Mouse (Mus musculus) forebrain, embryonic 14.5 days (tissue): ENCODE data around the gene Arnt2. TPM values are rescaled to one million over a fixed set of nuclear protein-coding genes. Genes with fewer than 3 reads are reported as not detected.
A peak's percentile ranks its signal among the peaks of the same experiment; 100 is the strongest.

Experiments used
- ATAC-seq: fragments of 200-750 bp; cut with Nextera tagmentation; 2 replicates; pipeline ENCODE4 v1.8.0; 2017; ENCODE audit warnings: mild to moderate bottlenecking, moderate library complexity
- DNase-seq: peaks from one replicate; pipeline ENCODE4 v3.0.0-alpha.2; 2015; ENCODE audit warnings: low spot score
- H3K27ac ChIP-seq: fragments of 300-500 bp; sonication (generic); 2 replicates; pipeline ENCODE4 v1.5.1; 2014; ENCODE audit warnings: low read depth, mild to moderate bottlenecking, control low read depth, low read length, moderate library complexity
- H3K27me3 ChIP-seq: fragments of 300-500 bp; sonication (generic); replicated peaks from 2 replicates; pipeline ENCODE4 v1.6.1; 2014; ENCODE audit warnings: low read length, control low read depth, mixed read lengths; ENCODE audit not compliant: control insufficient read depth, insufficient read depth
- H3K36me3 ChIP-seq: fragments of 300-500 bp; sonication (generic); 2 replicates; pipeline ENCODE4 v1.6.1; 2014; ENCODE audit warnings: low read length, control low read depth; ENCODE audit not compliant: control insufficient read depth, insufficient read depth
- H3K4me1 ChIP-seq: fragments of 300-500 bp; sonication (generic); 2 replicates; pipeline ENCODE4 v1.6.1; 2014; ENCODE audit warnings: antibody characterized with exemption, low read length, control low read depth; ENCODE audit not compliant: control insufficient read depth, insufficient read depth
- H3K4me2 ChIP-seq: fragments of 300-500 bp; sonication (generic); 2 replicates; pipeline ENCODE4 v1.6.1; 2014; ENCODE audit warnings: mild to moderate bottlenecking, control low read depth, low read length
- H3K4me3 ChIP-seq: fragments of 300-500 bp; sonication (generic); 2 replicates; pipeline ENCODE4 v1.5.1; 2014; ENCODE audit warnings: low read depth, low read length, control low read depth
- H3K9ac ChIP-seq: fragments of 300-500 bp; sonication (generic); 2 replicates; pipeline ENCODE4 v1.6.1; 2014; ENCODE audit warnings: mild to moderate bottlenecking, low read length, control low read depth, moderate library complexity
- H3K9me3 ChIP-seq: fragments of 300-500 bp; sonication (generic); replicated peaks from 2 replicates; pipeline ENCODE4 v1.6.1; 2016; ENCODE audit warnings: low read length, control low read depth, mixed read lengths; ENCODE audit not compliant: control insufficient read depth
- WGBS: fragments of 180-500 bp; shearing (Covaris S2); extraction: QIAGEN DNeasy Blood & Tissue Kit; methylation state at CpG from one replicate; pipeline ENCODE4 v1.1.7; 2014; 5-methylcytosine and 5-hydroxymethylcytosine counted together
- polyA plus RNA-seq: library from polyadenylated mRNA; unstranded; fragments of >200 nt; fragmentation: Nextera tagmentation; extraction: Ambion mirVana; gene quantifications from 2 replicates; pipeline ENCODE4 v1.2.1, GENCODE M21; 2014

Arnt2 gene
- polyA plus RNA-seq: 51.4 and 59.3 TPM in 2 replicates

GRCm38 (mm10) chr7:84409896-84410521 is at the start of gene Arnt2:
Gene Arnt2 (minus strand): TSS chr7:84410176.
- Histone ChIP-seq H3K27me3 (no peaks in the 10 kb centered on the region), H3K9me3 (no peaks in the 10 kb centered on the region), H3K27ac (peak within 1 kb of the TSS; percentile 97), H3K4me1 (peaks cover 16% of the 10 kb centered on the region), H3K36me3 (0 out of 2 replicates have a peak, but pooled peaks cover 5% of the 10 kb centered on the region), H3K4me2 (peak within 1 kb of the TSS; percentile 56), H3K4me3 (peak within 1 kb of the TSS; percentile 75), H3K9ac (peak within 1 kb of the TSS; percentile 95)
- ATAC-seq: peak; percentile 88
- peak; percentile 86 for DNase-seq
- 1% methylated on average over 44 of the region's 69 CpGs for WGBS

GRCm38 (mm10) chr7:84451681-84452080 is 41.7 kb upstream of the Arnt2 start:
- ATAC-seq (no peak), DNase-seq (no peak)
- H3K27me3 ChIP-seq: no peaks in the 10 kb centered on the region
- H3K4me1 ChIP-seq: no peaks in the 10 kb centered on the region
- H3K9ac ChIP-seq: no peak overlapping the region
- H3K36me3 ChIP-seq: no peaks in the 10 kb centered on the region
- H3K4me2 ChIP-seq: no peak overlapping the region
- no peak overlapping the region for H3K27ac ChIP-seq
- H3K4me3 ChIP-seq: no peak overlapping the region
- H3K9me3 ChIP-seq: no peaks in the 10 kb centered on the region

DNA sequence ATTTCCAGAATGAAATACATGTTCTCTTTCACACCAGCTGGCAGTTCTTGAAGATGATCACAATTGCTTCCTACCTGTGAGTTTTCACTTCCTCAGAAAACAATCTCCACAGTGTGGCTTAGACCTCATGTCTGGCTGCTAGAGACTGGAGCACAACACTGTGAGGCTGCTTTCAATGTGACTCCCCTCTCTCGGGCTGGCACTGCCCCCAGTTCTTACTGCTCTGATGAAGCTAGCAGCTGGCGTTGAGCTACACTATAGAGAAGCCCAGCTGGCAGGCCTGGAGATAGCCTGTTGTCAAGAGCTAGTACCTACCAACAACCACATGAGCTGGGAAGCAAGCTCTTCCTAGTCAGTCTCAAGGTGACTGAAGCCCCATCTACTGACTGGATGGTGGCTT is 39.1 kb upstream of the Arnt2 start:
- peak; percentile 76 for ATAC-seq
- H3K27ac ChIP-seq: no peak overlapping the region
- peak; percentile 70 for DNase-seq
- no peaks in the 10 kb centered on the region for H3K9me3 ChIP-seq
- H3K4me3 ChIP-seq: no peak overlapping the region
- no peaks in the 10 kb centered on the region for H3K36me3 ChIP-seq
- H3K4me1 ChIP-seq: no peaks in the 10 kb centered on the region
- H3K9ac ChIP-seq: no peak overlapping the region
- H3K4me2 ChIP-seq: no peak overlapping the region
- WGBS: 31% methylated on average over 2 of the region's 2 CpGs
- H3K27me3 ChIP-seq: no peaks in the 10 kb centered on the region

DNA sequence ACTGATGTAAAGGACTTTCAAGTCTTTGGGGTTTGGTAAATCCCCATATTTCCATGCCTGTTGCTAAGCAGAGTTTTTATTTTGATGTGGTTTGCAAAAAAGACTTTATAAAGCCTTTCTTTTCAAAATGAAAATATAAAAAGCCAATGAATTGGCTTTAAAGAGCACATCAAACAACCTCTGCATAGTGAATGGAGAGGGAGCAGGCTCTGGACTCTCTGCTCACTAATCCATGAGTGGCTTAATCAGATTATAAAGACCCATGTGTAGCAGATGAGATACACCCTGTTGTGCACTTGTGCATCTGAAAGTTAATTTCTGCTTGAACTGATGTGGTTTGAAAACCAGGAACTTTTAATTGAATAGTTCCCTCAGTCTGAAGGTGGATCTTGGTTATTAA is 38.5 kb upstream of the Arnt2 start:
- ATAC-seq: no peak; the same call in 1 of the 2 replicates

DNA sequence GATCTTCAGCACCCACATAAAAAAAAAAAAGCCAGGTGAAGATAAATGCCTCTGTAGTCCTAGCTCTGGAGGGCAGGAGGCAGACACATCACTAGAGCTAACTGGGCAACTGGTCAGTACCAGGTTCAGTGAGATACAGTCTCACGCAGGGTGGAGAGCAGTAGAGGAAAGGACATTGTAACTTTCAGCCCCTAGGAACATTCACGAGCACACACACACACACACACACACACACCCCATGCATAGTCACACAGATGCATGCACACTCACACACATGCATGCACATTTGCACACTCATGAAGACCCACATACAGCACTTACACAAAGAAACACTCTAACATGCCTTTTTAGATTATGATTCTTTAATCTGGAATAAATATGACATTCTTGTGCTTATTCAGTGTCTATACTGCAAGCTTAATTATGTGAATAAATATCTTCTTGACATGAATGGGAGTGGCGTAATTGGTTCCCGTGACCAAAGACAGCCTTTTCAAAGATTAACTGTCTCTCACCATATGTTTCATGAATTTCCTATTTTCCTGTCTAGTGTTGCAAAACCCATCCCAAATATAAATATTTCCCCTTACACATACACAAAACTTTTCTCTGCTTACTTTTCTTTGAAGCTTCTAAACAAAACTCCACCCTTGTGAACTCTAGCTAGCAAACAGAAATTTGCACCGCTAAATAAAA is 37.9 kb upstream of the Arnt2 start:
- Histone ChIP-seq H3K4me1 (no peaks in the 10 kb centered on the region), H3K27ac (no peak overlapping the region), H3K27me3 (no peaks in the 10 kb centered on the region), H3K9me3 (no peaks in the 10 kb centered on the region), H3K4me3 (no peak overlapping the region), H3K9ac (no peak overlapping the region), H3K36me3 (no peaks in the 10 kb centered on the region), H3K4me2 (no peak overlapping the region)
- ATAC-seq (no peak), DNase-seq (no peak)
- 57% methylated on average over 5 of the region's 5 CpGs for WGBS

More for the DNA sequence above, 38.5 kb upstream of the Arnt2 start:
- H3K4me1 ChIP-seq: no peaks in the 10 kb centered on the region
- H3K4me3 ChIP-seq: no peak overlapping the region
- no peak overlapping the region for H3K4me2 ChIP-seq
- H3K9me3 ChIP-seq: no peaks in the 10 kb centered on the region
- DNase-seq: peak; percentile 19
- H3K36me3 ChIP-seq: no peaks in the 10 kb centered on the region
- H3K27ac ChIP-seq: no peak overlapping the region
- H3K9ac ChIP-seq: no peak overlapping the region
- no peaks in the 10 kb centered on the region for H3K27me3 ChIP-seq

DNA sequence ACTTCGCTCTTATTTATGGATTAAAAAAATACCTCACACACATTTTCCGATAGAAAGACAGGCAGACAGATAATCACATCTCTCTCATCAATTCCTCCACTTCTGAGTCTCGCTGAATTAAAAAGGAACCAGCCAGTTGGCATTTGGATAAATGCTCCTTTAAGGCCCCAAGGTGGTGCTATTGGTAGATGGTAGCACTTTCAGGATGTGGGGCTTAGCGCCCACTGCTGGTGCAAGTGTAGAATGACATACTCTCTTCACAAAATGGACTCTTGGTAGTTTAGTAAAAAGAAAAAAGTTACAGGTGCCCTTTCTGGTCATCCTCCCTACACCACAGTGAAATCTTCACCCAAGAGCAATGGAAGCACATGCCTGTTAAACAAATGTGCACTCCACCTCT is 37.1 kb upstream of the Arnt2 start:
- H3K27me3 ChIP-seq: no peaks in the 10 kb centered on the region
- 19% methylated on average over 4 of the region's 4 CpGs for WGBS
- H3K9me3 ChIP-seq: no peaks in the 10 kb centered on the region
- no peak overlapping the region for H3K4me3 ChIP-seq
- DNase-seq: peak; percentile 89
- no peak overlapping the region for H3K27ac ChIP-seq
- H3K4me2 ChIP-seq: no peak overlapping the region
- peak; percentile 61; the same call in 1 of the 2 replicates for ATAC-seq
- no peaks in the 10 kb centered on the region for H3K36me3 ChIP-seq
- no peaks in the 10 kb centered on the region for H3K4me1 ChIP-seq
- no peak overlapping the region for H3K9ac ChIP-seq

DNA sequence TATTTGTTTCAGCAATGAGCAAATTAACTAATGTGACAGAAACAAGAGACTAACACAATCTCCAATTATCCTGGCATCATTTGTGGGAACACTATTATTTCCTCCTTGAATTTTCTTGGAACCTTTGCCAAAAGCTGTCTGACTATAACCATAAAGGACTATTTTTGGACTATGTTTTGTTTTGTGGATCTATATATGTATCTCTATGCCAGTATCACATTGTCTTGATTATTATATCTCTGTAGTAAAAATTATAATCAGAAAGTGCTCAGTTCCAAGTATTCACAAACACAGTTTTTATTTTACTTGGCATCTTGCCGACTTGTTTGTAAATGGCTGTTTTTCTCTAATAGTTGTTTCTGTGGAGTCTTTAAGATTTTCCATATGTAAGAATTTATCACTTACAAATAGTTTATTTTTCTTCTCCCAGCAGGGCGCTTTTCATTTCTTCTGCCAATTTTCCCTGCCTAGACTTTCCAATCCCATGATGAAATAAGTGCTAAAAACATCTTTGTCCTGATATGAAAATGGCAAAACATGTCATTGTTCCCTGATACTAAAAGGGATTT is 32.5 kb upstream of the Arnt2 start:
- H3K27ac ChIP-seq: no peak overlapping the region
- H3K36me3 ChIP-seq: no peaks in the 10 kb centered on the region
- H3K9ac ChIP-seq: no peak overlapping the region
- H3K27me3 ChIP-seq: no peaks in the 10 kb centered on the region
- no peak overlapping the region for H3K4me3 ChIP-seq
- H3K4me1 ChIP-seq: no peaks in the 10 kb centered on the region
- 80% methylated on average over 2 of the region's 2 CpGs for WGBS
- no peaks in the 10 kb centered on the region for H3K9me3 ChIP-seq
- DNase-seq: no peak
- no peak overlapping the region for H3K4me2 ChIP-seq
- ATAC-seq: no peak

- Histone ChIP-seq H3K9ac (no peak overlapping the region), H3K27ac (no peak overlapping the region), H3K36me3 (no peaks in the 10 kb centered on the region), H3K27me3 (no peaks in the 10 kb centered on the region), H3K4me3 (no peak overlapping the region), H3K4me2 (no peak overlapping the region), H3K9me3 (no peaks in the 10 kb centered on the region), H3K4me1 (no peaks in the 10 kb centered on the region)
- 77% methylated on average over 1 of the region's 1 CpGs for WGBS
- no peak for DNase-seq
- ATAC-seq: no peak
Observed at GRCm38 (mm10) chr7:84439606-84440005, 29.6 kb upstream of the Arnt2 start.

DNA sequence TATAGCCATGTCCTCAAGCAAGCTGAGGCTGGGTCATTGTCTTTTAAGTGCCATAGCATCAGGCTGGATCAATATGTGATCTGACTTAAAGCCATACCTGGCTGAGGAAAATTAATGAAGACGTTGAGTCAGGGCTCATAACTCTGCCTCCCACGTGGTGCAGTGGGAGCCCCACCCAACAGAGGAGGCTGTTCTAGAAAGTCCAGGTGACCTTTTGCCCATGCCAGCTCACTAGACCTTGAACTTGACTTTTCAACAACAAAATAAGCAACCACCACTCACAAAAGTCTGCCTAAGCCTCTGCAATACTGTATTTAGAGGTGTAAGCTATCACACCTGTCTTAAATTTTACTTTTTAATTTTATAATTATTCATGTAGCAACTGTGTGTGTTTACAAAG is 24.9 kb upstream of the Arnt2 start:
- H3K36me3 ChIP-seq: no peaks in the 10 kb centered on the region
- no peak overlapping the region for H3K4me2 ChIP-seq
- ATAC-seq: no peak
- H3K4me3 ChIP-seq: no peak overlapping the region
- no peak overlapping the region for H3K9ac ChIP-seq
- no peak for DNase-seq
- H3K9me3 ChIP-seq: no peaks in the 10 kb centered on the region
- no peak overlapping the region for H3K27ac ChIP-seq
- H3K4me1 ChIP-seq: no peaks in the 10 kb centered on the region
- WGBS: 68% methylated on average over 2 of the region's 2 CpGs
- no peaks in the 10 kb centered on the region for H3K27me3 ChIP-seq
